In genomic region chr19:41310971-41311703, GRCm38 (mm10) we compare ENCODE assay signal across 8 mouse cellular contexts. TPM values are rescaled to one million over a fixed set of nuclear protein-coding genes. Genes with fewer than 3 reads are reported as not detected.
DNase-seq lines count a peak whose midpoint lies in the region; ATAC-seq lines count a peak whose summit lies in the region.

No protein-coding gene starts in this region.

- H3K36me3 ChIP-seq in forebrain, embryonic 15.5 days = no peaks in the 10 kb centered on the region

- H3K4me3 ChIP-seq in forebrain, embryonic 15.5 days = peak overlapping the region; percentile 35

- no peaks in the 10 kb centered on the region for H3K9me3 ChIP-seq in forebrain, embryonic 15.5 days

- peaks cover 3% of the 10 kb centered on the region; the same call in 1 of the 2 replicates for H3K4me1 ChIP-seq in forebrain, embryonic 15.5 days

- peak; percentile 11 to 35 for DNase-seq in layer of hippocampus, adult 18-20 months (ENCODE audit: low spot score in 2 of 2)
- no peak for DNase-seq in layer of hippocampus, adult 9-11 months
- peak; percentile 41 for DNase-seq in adrenal gland, postnatal 25 days
- peak; percentile 58 for DNase-seq in yolk sac, embryonic 10.5 days (ENCODE audit: low spot score)
- no peak for DNase-seq in urinary bladder, postnatal 10 days (ENCODE audit: low spot score)

- peak overlapping the region; percentile 49 for H3K4me2 ChIP-seq in forebrain, embryonic 15.5 days (replicated peaks)

- 26% methylated on average over 20 of the region's 20 CpGs for WGBS in forebrain, embryonic 15.5 days

- no peak overlapping the region; the same call in 1 of the 2 replicates for H3K27ac ChIP-seq in forebrain, embryonic 15.5 days (replicated peaks)

- no peaks in the 10 kb centered on the region for H3K27me3 ChIP-seq in forebrain, embryonic 15.5 days

- ATAC-seq in forebrain, embryonic 15.5 days (replicated peaks) = peak; percentile 80
- ATAC-seq in inflammation-experienced regulatory T-cells, adult 6 months = peak; percentile 97
- peak; percentile 94 for ATAC-seq in megakaryocyte progenitor cell, adult 5-6 weeks (replicated peaks; ENCODE audit: poor library complexity)

- peak overlapping the region; percentile 20 for H3K9ac ChIP-seq in forebrain, embryonic 15.5 days (replicated peaks)

RNA-seq across cellular contexts. Expression of gene Tm9sf3, which starts 47.3 kb away (rescaled TPM):
- 100 to 1,000 TPM; 119 to 120 TPM for total RNA-seq in layer of hippocampus, adult 18-20 months (2021)
- 169 and 186 TPM in 2 replicates for total RNA-seq in adrenal gland, postnatal 25 days (2021)
- 92.2 and 96.3 TPM in 2 replicates for polyA plus RNA-seq in forebrain, embryonic 15.5 days (2015; fragmentation: Nextera tagmentation; extraction: Ambion mirVana)
- polyA plus RNA-seq in inflammation-experienced regulatory T-cells, adult 6 months (2017; shearing (Covaris generic)) = 10 to 100 TPM; 21.4 to 38.9 (median 32.2) TPM
- 167 and 198 TPM in 2 replicates for total RNA-seq in megakaryocyte progenitor cell, adult 5-6 weeks (2015)
- 280 and 301 TPM in 2 replicates for total RNA-seq in megakaryocyte progenitor cell, adult 5-6 weeks (2017)

Comparison
In these comparisons a context has a peak if more than half of its experiments do, and no peak if none do; other contexts are left out.
1. DNase-seq: peak in layer of hippocampus, adult 18-20 months (2 of 2), adrenal gland, postnatal 25 days (single experiment) and yolk sac, embryonic 10.5 days (single experiment); none in layer of hippocampus, adult 9-11 months (single experiment) and urinary bladder, postnatal 10 days (single experiment).
2. Peak in every context shown above with its lines, with median percentiles within 50 percentile points of each other: ATAC-seq.